10 mouse cellular contexts compared by ENCODE assay signal in the genomic region with DNA sequence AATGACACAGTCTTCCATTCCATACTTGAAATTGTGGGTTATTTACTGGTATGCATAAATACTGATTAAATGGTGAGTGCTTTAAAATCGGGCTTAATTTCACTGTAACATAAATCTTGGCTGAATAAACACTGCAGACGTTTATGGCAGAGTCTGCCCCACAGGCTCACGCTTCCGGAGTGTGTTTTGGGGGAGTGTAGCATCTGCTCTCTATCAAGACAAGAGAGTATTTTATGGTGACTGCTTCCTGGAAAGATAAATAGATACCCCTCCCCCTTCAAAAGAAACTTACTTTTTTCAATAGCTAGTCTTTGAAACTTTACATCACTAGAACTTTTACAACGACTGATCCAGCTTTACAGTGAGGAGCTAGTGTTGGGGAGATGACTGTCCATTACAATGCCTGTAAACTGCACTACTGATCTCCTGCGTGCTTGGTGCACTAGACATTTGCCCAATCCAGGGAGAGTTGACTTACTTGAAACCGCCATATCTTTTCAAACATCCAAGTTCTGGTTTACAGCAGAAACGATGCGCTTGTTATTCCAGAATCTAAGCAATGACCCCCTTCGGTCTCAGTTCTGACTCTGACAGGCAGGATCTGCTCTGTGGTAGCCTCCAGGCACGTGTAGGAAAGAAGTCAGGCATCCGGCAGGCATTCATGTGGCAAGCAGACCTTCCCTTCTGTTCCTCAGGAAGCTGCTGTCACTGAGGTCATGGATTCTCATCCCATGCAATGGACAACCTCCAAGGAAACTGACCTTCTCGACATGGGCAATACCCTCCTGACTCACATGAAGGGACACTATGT. TPM values are rescaled to one million over a fixed set of nuclear protein-coding genes. Genes with fewer than 3 reads are reported as not detected.
A peak's percentile ranks its signal among the peaks of the same experiment; 100 is the strongest.
DNase-seq lines count a peak whose midpoint lies in the region; ATAC-seq lines count a peak whose summit lies in the region.
"Had no signal": no experiment of that assay in that cellular context is flagged by ENCODE, and none has a peak within 500 bp of the region (broad histone marks: within the 10 kb centered on the region; RNA-seq: fewer than 3 reads in every experiment).

No protein-coding gene starts in this region.

- peak; percentile 85 for ATAC-seq in lung, embryonic 16.5 days (ENCODE audit: low read depth)
- 0 out of 2 replicates have a peak, but pooled peaks have one; percentile 67 for ATAC-seq in embryonic facial prominence, embryonic 15.5 days (ENCODE audit: insufficient number of reproducible peaks, low FRiP score, low TSS enrichment, low read depth)
- ATAC-seq in stomach, embryonic 16.5 days (ENCODE audit: insufficient read depth, low FRiP score) = peak; percentile 87
- ATAC-seq: inflammation-experienced regulatory T-cells, adult 6 months had no signal

- H3K27me3 ChIP-seq in lung, embryonic 16.5 days (ENCODE audit: control insufficient read depth, insufficient read depth, low read depth, low read length) = no peaks in the 10 kb centered on the region
- no peaks in the 10 kb centered on the region for H3K27me3 ChIP-seq in embryonic facial prominence, embryonic 15.5 days
- no peaks in the 10 kb centered on the region for H3K27me3 ChIP-seq in stomach, embryonic 16.5 days (ENCODE audit: control insufficient read depth, insufficient read depth, low read length)
- H3K27me3 ChIP-seq: liver, embryonic 15.5 days had no signal

- no peak overlapping the region for H3K9ac ChIP-seq in lung, embryonic 16.5 days (ENCODE audit: low read length)
- H3K9ac ChIP-seq in embryonic facial prominence, embryonic 15.5 days = no peak overlapping the region
- no peak overlapping the region for H3K9ac ChIP-seq in stomach, embryonic 16.5 days (ENCODE audit: low read length)
- H3K9ac ChIP-seq: liver, embryonic 15.5 days had no signal

- no peaks in the 10 kb centered on the region for H3K36me3 ChIP-seq in lung, embryonic 16.5 days (ENCODE audit: control insufficient read depth, insufficient read depth, low read length)
- no peaks in the 10 kb centered on the region for H3K36me3 ChIP-seq in embryonic facial prominence, embryonic 15.5 days
- H3K36me3 ChIP-seq in stomach, embryonic 16.5 days (ENCODE audit: control insufficient read depth, insufficient read depth, low read length) = no peaks in the 10 kb centered on the region
- H3K36me3 ChIP-seq: liver, embryonic 15.5 days had no signal

- no peaks in the 10 kb centered on the region for H3K9me3 ChIP-seq in lung, embryonic 16.5 days (ENCODE audit: control insufficient read depth, low read length)
- H3K9me3 ChIP-seq in embryonic facial prominence, embryonic 15.5 days (replicated peaks) = no peaks in the 10 kb centered on the region
- H3K9me3 ChIP-seq in stomach, embryonic 16.5 days (replicated peaks; ENCODE audit: control insufficient read depth, low read length) = no peaks in the 10 kb centered on the region
- H3K9me3 ChIP-seq: liver, embryonic 15.5 days had no signal

- H3K27ac ChIP-seq in lung, embryonic 16.5 days (ENCODE audit: low read length) = peak overlapping the region; percentile 28
- peak overlapping the region; percentile 48 for H3K27ac ChIP-seq in embryonic facial prominence, embryonic 15.5 days (replicated peaks)
- peak overlapping the region; percentile 63 for H3K27ac ChIP-seq in stomach, embryonic 16.5 days (ENCODE audit: low read length)
- H3K27ac ChIP-seq: liver, embryonic 15.5 days had no signal

- no peak for DNase-seq in lung, postnatal 4 days
- DNase-seq in kidney, postnatal 10 days = peak; percentile 53
- DNase-seq in thymus, postnatal 14 days = no peak
- no peak for DNase-seq in testis, postnatal 10 days (ENCODE audit: low spot score)

- WGBS in lung, embryonic 16.5 days = 32% methylated on average over 13 of the region's 13 CpGs
- WGBS in embryonic facial prominence, embryonic 15.5 days = 16% methylated on average over 13 of the region's 13 CpGs
- WGBS in stomach, embryonic 16.5 days = 18% methylated on average over 13 of the region's 13 CpGs

- peaks cover 5% of the 10 kb centered on the region for H3K4me1 ChIP-seq in lung, embryonic 16.5 days (replicated peaks; ENCODE audit: control insufficient read depth, insufficient read depth, low read length)
- peaks cover 9% of the 10 kb centered on the region for H3K4me1 ChIP-seq in embryonic facial prominence, embryonic 15.5 days
- H3K4me1 ChIP-seq in stomach, embryonic 16.5 days (ENCODE audit: control insufficient read depth, insufficient read depth, low read length) = peaks cover 10% of the 10 kb centered on the region; the same call in 1 of the 2 replicates
- H3K4me1 ChIP-seq: liver, embryonic 15.5 days had no signal

- H3K4me2 ChIP-seq in lung, embryonic 16.5 days (ENCODE audit: low read depth, low read length) = peak overlapping the region; percentile 29; the same call in 1 of the 2 replicates
- peak overlapping the region; percentile 9; the same call in 1 of the 2 replicates for H3K4me2 ChIP-seq in embryonic facial prominence, embryonic 15.5 days (replicated peaks)
- peak overlapping the region; percentile 7 for H3K4me2 ChIP-seq in stomach, embryonic 16.5 days (ENCODE audit: low read depth, low read length)
- H3K4me2 ChIP-seq: liver, embryonic 15.5 days had no signal

- no peak overlapping the region for H3K4me3 ChIP-seq in lung, embryonic 16.5 days (ENCODE audit: low read length)
- H3K4me3 ChIP-seq in embryonic facial prominence, embryonic 15.5 days (replicated peaks) = no peak overlapping the region
- H3K4me3 ChIP-seq in stomach, embryonic 16.5 days (replicated peaks; ENCODE audit: low read length) = no peak overlapping the region
- H3K4me3 ChIP-seq: liver, embryonic 15.5 days; myocyte had no signal

RNA-seq across cellular contexts. Expression of a gene that starts 28.4 kb away (rescaled TPM):
- 31.9 and 33.6 TPM in 2 replicates for polyA plus RNA-seq in lung, embryonic 16.5 days (2015; fragmentation: Nextera tagmentation; extraction: Ambion mirVana)
- 13.9 and 14.1 TPM in 2 replicates for polyA plus RNA-seq in embryonic facial prominence, embryonic 15.5 days (2015; fragmentation: Nextera tagmentation; extraction: Ambion mirVana)
- polyA plus RNA-seq in stomach, embryonic 16.5 days (2015; fragmentation: Nextera tagmentation; extraction: Ambion mirVana) = 10.3 and 11.7 TPM in 2 replicates
- polyA plus RNA-seq: inflammation-experienced regulatory T-cells, adult 6 months had no signal
